Mouse (Mus musculus): Measurements from ENCODE around the gene Gtf2e1. TPM values are rescaled to one million over a fixed set of nuclear protein-coding genes. Genes with fewer than 3 reads are reported as not detected.

The Gtf2e1 gene
- polyA plus RNA-seq, 1 experiment from 2014 or later, result 5.8 TPM

DNA sequence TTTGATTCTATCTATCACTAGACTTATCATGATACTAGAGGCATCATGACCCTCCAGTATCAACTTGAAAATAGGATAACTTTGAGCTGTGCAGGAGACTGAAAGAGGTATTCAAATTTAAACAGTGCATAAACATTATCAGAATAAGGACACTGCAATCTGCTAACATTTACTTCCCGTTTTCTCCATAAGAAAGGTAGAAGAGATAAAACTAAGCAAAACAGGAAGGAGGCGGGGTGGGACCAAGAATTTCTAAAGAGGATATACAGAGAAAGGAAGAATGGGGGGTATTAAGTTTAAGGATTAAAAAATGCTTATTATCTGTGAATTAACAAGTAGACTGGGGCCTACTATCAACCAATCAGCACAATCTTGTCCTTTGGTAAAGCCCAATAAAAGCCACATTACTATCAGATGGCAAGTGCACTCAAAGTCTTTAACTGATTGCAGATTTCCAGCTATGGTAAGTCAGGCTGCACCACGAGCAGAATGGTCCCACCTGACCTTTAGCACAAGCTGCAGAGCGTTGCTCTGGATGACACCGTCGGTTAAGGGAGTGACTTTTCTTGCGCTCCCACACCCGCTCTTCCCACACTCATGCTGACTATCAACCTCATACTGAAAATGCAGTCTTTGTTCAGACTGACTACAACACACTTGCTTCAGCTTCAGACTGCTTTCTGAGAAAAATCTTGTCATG lies 6.1 kb downstream of the Gtf2e1 start:
- Histone ChIP-seq H3K27ac (ENCODE audit: low read depth) (no peak overlapping the region), H3K27me3 (ENCODE audit: insufficient read depth, low read length) (no peaks in the 10 kb centered on the region), H3K4me1 (ENCODE audit: insufficient read depth) (peaks cover 20% of the 10 kb centered on the region), H3K36me3 (replicated peaks; ENCODE audit: insufficient read depth, low read length) (0 out of 2 replicates have a peak, but pooled peaks cover 8% of the 10 kb centered on the region), H3K4me2 (ENCODE audit: low read depth, low read length) (no peak overlapping the region), H3K9ac (replicated peaks) (no peak overlapping the region), H3K4me3 (ENCODE audit: low read depth, low read length) (no peak overlapping the region), H3K9me3 (ENCODE audit: low read length) (no peaks in the 10 kb centered on the region)
- no peak for ATAC-seq
- TF ChIP-seq EP300 (IDR thresholded peaks at IDR 0.05; ENCODE audit: low read depth) (no peak), CTCF (IDR thresholded peaks at IDR 0.05; ENCODE audit: low read depth) (no peak)
- 55% methylated on average over 8 of the region's 8 CpGs for WGBS (ENCODE audit: insufficient replicate concordance)
- DNase-seq, result no peak

DNA sequence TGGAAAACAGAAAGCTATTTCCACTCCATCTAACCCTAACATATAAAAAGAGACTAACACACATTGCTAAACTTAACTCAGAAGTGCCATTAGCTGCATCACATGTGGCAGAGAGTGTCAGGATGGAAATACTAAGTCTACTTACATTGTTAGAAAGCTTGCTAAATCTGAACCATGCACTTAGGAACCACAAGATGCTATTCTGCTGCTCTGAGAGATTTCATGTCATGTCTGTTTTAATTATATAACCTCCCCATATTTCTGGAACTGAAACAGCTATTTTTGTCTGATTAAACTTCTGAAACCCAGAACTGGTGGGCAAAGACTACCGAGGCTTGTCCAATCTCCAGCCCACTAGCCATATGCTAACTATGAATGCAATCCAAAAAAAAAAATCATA lies 7.5 kb downstream of the Gtf2e1 start:
- H3K4me3 ChIP-seq (ENCODE audit: low read depth, low read length), result no peak overlapping the region
- H3K4me2 ChIP-seq (ENCODE audit: low read depth, low read length), result no peak overlapping the region
- no peak for ATAC-seq
- H3K9ac ChIP-seq (replicated peaks), result no peak overlapping the region
- H3K36me3 ChIP-seq (replicated peaks; ENCODE audit: insufficient read depth, low read length), result 0 out of 2 replicates have a peak, but pooled peaks cover 8% of the 10 kb centered on the region
- no peak for DNase-seq
- no peak for TF ChIP-seq EP300 (IDR thresholded peaks at IDR 0.05; ENCODE audit: low read depth)
- TF ChIP-seq CTCF (IDR thresholded peaks at IDR 0.05; ENCODE audit: low read depth), result no peak
- peaks cover 20% of the 10 kb centered on the region for H3K4me1 ChIP-seq (ENCODE audit: insufficient read depth)
- H3K27me3 ChIP-seq (ENCODE audit: insufficient read depth, low read length), result no peaks in the 10 kb centered on the region
- no peaks in the 10 kb centered on the region for H3K9me3 ChIP-seq (ENCODE audit: low read length)
- 90% methylated on average over 1 of the region's 1 CpGs for WGBS (ENCODE audit: insufficient replicate concordance)
- no peak overlapping the region for H3K27ac ChIP-seq (ENCODE audit: low read depth)

DNA sequence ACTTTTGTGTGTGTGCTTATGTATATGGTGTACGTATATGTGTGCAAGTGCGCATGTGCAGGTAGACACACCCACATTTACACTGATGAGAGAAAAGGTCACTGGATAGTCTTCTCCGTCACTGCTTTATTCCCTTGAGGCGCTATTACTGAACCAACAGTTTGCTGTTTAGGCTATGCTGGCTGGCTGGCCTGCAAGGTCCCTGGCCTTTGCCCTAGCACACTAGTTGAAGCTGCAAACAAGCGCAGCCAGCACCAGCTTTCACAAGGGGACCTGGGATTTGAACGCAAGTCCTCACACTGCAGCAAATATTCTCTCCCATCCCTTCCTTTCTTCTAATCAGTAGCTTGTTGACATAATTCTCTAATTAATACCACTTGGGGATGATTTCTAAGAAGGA lies 9.4 kb downstream of the Gtf2e1 start:
- 74% methylated on average over 6 of the region's 6 CpGs for WGBS (ENCODE audit: insufficient replicate concordance)
- H3K36me3 ChIP-seq (replicated peaks; ENCODE audit: insufficient read depth, low read length), result peaks cover 4% of the 10 kb centered on the region; the same call in 1 of the 2 replicates
- H3K9ac ChIP-seq (replicated peaks), result no peak overlapping the region
- H3K27me3 ChIP-seq (ENCODE audit: insufficient read depth, low read length), result no peaks in the 10 kb centered on the region
- TF ChIP-seq EP300 (IDR thresholded peaks at IDR 0.05; ENCODE audit: low read depth), result no peak
- TF ChIP-seq CTCF (IDR thresholded peaks at IDR 0.05; ENCODE audit: low read depth), result no peak
- no peak overlapping the region for H3K4me3 ChIP-seq (ENCODE audit: low read depth, low read length)
- no peak overlapping the region for H3K4me2 ChIP-seq (ENCODE audit: low read depth, low read length)
- H3K27ac ChIP-seq (ENCODE audit: low read depth), result peak overlapping the region; percentile 64; the same call in 1 of the 2 replicates
- DNase-seq, result peak; percentile 34
- H3K9me3 ChIP-seq (ENCODE audit: low read length), result no peaks in the 10 kb centered on the region
- H3K4me1 ChIP-seq (ENCODE audit: insufficient read depth), result peaks cover 20% of the 10 kb centered on the region
- ATAC-seq, result peak; percentile 89

DNA sequence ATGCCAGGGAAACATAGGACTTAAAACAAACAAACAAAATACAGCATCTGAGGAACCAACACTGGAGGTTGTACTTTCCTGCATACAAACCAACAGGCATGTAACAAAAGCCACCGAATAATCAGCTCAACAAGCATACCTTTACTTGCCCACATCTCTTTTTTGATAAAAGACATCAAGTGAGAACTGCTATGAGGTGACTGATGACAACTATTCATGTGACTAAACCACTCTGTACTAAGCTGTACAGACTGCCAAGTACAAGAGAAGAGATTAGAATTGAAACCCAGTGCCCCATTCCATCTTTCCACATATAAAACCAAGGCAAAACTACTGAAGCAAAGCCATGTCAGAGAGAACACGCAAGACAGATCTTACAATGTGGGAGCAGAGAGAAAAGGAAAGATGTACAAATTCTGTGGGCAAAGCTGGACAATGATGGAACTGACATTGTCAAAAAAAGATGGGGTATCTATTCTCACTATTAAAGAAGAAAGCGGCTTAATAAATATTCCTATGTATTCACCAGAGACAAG lies 12.8 kb downstream of the Gtf2e1 start:
- H3K27me3 ChIP-seq (ENCODE audit: insufficient read depth, low read length), result no peaks in the 10 kb centered on the region
- no peak for ATAC-seq
- H3K4me2 ChIP-seq (ENCODE audit: low read depth, low read length), result no peak overlapping the region
- H3K4me3 ChIP-seq (ENCODE audit: low read depth, low read length), result no peak overlapping the region
- DNase-seq, result no peak
- TF ChIP-seq CTCF (IDR thresholded peaks at IDR 0.05; ENCODE audit: low read depth) (no peak), EP300 (IDR thresholded peaks at IDR 0.05; ENCODE audit: low read depth) (no peak)
- peaks cover 7% of the 10 kb centered on the region for H3K9me3 ChIP-seq (ENCODE audit: low read length)
- peaks cover 8% of the 10 kb centered on the region; the same call in 1 of the 2 replicates for H3K4me1 ChIP-seq (ENCODE audit: insufficient read depth)
- no peak overlapping the region for H3K27ac ChIP-seq (ENCODE audit: low read depth)
- H3K36me3 ChIP-seq (replicated peaks; ENCODE audit: insufficient read depth, low read length), result peaks cover 17% of the 10 kb centered on the region
- no peak overlapping the region for H3K9ac ChIP-seq (replicated peaks)
- WGBS (ENCODE audit: insufficient replicate concordance), result 86% methylated on average over 3 of the region's 3 CpGs

DNA sequence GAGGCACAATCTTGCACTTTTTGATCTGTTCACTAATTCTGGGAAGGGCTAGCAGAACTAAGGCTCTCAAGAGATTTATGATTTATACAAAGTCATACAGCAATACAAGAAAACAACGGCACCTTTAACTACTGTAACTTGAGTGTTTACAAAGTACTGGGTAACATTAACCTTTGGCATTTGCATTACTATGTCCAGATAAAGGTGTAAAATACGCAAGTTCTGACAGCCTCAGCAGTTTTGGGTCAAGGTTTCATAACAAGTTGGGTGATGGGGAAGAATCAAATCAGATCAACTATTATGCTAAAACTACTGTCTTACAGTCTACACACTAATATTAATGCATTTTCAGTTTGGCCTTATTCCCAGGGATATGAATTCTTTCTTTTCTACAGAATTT lies 14.5 kb downstream of the Gtf2e1 start:
- H3K4me1 ChIP-seq (ENCODE audit: insufficient read depth), result peaks cover 6% of the 10 kb centered on the region; the same call in 1 of the 2 replicates
- no peak overlapping the region for H3K4me2 ChIP-seq (ENCODE audit: low read depth, low read length)
- no peak overlapping the region for H3K27ac ChIP-seq (ENCODE audit: low read depth)
- H3K9me3 ChIP-seq (ENCODE audit: low read length), result peaks cover 7% of the 10 kb centered on the region
- no peak overlapping the region for H3K9ac ChIP-seq (replicated peaks)
- 65% methylated on average over 2 of the region's 2 CpGs for WGBS (ENCODE audit: insufficient replicate concordance)
- H3K36me3 ChIP-seq (replicated peaks; ENCODE audit: insufficient read depth, low read length), result peaks cover 27% of the 10 kb centered on the region
- ATAC-seq, result no peak
- no peak for DNase-seq
- TF ChIP-seq CTCF (IDR thresholded peaks at IDR 0.05; ENCODE audit: low read depth) (no peak), EP300 (IDR thresholded peaks at IDR 0.05; ENCODE audit: low read depth) (no peak)
- no peak overlapping the region for H3K4me3 ChIP-seq (ENCODE audit: low read depth, low read length)
- no peaks in the 10 kb centered on the region for H3K27me3 ChIP-seq (ENCODE audit: insufficient read depth, low read length)

DNA sequence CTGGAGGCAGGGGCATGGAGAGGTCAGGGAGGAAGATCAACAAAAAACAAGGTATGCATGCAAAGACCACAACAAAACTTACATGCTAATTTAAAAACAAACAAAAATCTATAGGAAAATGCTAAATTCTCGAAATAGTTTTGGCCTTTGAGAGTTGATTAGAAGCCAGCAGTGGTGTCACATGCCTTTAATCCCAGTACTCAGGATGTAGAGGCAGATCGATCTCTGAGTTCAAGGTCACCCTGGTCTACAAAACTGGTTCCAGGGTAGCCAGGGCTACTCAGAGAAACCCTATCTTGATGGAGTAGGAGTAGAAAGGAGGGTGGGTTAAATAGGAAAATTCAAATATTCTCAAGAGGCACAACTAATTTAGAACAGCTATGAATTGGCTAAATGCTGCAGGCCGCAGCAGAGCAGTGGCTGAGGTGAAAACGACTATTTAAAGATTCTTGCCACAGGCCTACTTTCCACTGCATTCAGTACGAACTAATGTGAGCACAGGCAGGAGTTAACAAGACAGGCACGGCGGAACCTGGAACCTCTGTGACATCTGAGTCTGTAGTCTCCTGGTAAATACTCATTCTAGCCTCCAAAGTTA lies 17.4 kb downstream of the Gtf2e1 start:
- WGBS (ENCODE audit: insufficient replicate concordance), result 84% methylated on average over 7 of the region's 7 CpGs
- no peak overlapping the region for H3K9ac ChIP-seq (replicated peaks)
- H3K4me2 ChIP-seq (ENCODE audit: low read depth, low read length), result no peak overlapping the region
- no peak overlapping the region for H3K27ac ChIP-seq (ENCODE audit: low read depth)
- H3K9me3 ChIP-seq (ENCODE audit: low read length), result peaks cover 7% of the 10 kb centered on the region
- H3K4me3 ChIP-seq (ENCODE audit: low read depth, low read length), result no peak overlapping the region
- H3K4me1 ChIP-seq (ENCODE audit: insufficient read depth), result 0 out of 2 replicates have a peak, but pooled peaks cover under 1% of the 10 kb centered on the region
- no peaks in the 10 kb centered on the region for H3K27me3 ChIP-seq (ENCODE audit: insufficient read depth, low read length)
- H3K36me3 ChIP-seq (replicated peaks; ENCODE audit: insufficient read depth, low read length), result peaks cover 39% of the 10 kb centered on the region
- ATAC-seq, result no peak
- no peak for DNase-seq
- TF ChIP-seq EP300 (IDR thresholded peaks at IDR 0.05; ENCODE audit: low read depth), result no peak
- no peak for TF ChIP-seq CTCF (IDR thresholded peaks at IDR 0.05; ENCODE audit: low read depth)

Data from liver, postnatal 0 days (tissue).